Mouse (Mus musculus) natural killer cell, adult 2 months (primary cell): ENCODE measurements around the gene Olfr478.
"Not testable (repeated sequence)": the region's sequence is repeated elsewhere in the genome, so short reads cannot be mapped to it uniquely, and the experiment has no call there.

Experiments
- DNase-seq, 2 experiments: peaks; one replicate each; pipeline ENCODE4 v3.0.0; 2022; ENCODE audit warnings: low spot score in 2 of 2

Gene Olfr478

DNA sequence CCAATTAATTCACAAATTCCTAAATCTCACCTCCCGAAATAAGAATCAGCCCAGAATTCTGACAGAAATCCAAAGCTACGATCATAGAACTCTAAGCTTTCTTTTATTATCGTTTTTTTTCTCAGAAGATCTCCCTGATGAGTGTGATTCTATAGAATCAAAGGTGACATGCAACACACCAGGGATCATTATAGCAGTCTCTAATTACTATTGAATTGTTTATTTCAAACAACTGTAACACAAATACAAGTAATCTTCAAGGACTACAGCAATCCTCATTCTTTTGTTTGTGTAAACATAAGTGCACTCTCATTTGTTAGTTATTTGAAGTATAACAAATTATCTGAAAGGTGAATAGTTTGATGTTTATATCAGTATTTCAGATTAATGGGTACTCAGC lies at the start of gene Olfr478:
Olfr478 (minus strand) TSS at position 101 of the 400 bp plus-strand sequence.
- no peak for DNase-seq

DNA sequence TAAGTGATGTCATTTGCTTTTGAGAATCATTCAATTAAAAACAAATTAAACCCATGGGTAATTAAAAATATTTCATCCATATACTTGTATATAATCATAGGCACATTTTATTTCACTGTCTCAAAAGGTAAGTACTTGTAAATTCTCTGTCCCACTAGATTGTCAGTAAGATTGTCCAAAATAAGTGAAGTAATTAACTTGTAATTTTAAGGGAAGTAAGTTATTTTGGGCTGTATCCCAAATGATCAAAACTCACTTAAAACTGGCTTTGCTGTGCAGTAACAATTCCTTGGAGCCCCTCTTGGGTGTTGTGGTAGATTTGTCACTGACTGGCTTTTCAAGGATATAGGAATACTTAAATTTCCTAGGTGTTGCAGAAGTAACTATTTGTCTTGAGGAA lies 45.8 kb upstream of the Olfr478 start, which contains the start of gene Olfr481:
Olfr481 (plus strand) TSS at position 301 of the 400 bp plus-strand sequence.
- no peak for DNase-seq

DNA sequence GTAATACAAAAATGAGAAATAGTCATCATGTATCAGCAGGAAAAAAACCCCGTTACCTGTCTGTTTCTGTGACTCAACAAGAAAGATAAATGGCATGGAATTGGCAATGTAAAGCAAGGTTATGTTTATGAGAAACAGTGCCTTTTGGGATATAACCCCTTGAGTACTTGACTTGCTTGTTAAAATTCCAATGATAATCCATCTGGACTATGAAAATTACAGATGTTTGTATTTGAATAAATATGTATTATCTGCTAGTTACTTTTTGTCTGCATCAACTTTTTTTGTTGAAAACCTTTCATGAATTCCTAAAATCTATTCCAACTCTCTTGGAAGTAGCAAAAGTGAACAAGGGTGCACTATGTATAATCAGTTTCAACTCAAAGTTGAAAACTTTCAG lies 33.5 kb upstream of the Olfr478 start, which contains the start of gene Olfr480:
Olfr480 (minus strand) TSS at position 101 of the 400 bp plus-strand sequence.
- DNase-seq, result no peak

DNA sequence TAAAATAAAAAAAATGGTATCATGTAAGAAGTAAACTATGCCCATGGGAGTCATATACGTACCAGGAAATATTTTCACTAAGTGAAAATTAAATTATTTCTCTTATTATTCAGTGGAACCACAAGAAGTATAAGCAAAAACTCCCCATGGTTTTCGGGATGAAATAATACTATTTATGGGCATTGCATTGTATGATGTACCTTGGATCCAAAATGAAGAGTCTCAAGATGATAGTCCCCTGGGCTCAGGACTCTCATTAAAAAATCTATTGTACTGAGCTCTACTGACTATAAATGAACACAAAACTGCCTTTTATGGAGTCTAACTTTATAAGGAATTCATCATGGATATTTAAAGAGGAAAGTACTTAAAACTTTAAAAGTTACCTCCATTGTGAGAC lies 16.6 kb upstream of the Olfr478 start, which contains the start of gene Olfr479:
Olfr479 (plus strand) TSS at position 301 of the 400 bp plus-strand sequence.
- DNase-seq, result no peak

DNA sequence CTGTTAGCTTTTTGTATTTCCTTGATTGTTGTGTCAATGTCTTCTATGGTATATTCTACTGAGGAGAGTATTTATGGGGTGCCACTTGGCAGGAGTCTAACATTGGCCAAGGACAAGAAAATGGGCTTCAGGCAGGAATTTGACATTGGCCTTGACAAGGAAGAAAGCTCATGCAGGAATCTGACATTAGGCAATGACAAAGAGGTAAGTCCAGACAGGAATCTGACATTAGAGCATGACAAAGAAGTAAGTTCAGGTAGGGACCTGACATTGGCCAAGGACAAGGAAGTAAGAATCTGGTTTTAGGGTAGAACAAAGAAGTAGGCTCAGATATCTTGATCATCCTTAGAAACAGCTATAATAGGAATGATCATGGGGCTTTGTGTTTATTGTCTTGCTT lies 19.5 kb downstream of the Olfr478 start:
- DNase-seq, result not testable (repeated sequence)

DNA sequence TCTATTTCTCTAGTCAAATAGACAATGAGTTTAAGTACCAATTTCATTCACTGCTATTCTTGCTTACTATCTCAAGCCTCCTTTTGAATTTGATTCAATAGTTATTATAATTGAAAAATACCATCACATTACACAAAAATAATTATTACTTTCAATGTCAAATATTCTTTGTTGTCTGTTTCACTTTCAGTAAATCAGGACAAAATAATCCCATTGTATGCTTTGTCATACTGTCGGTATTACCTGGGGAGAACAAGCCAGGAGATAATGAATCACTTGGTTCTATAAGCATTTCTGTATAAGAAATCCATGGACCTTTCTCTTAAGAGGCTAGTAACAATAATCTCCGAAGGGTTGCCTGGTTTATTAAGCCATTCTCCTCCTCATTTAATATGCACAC lies 47.4 kb downstream of the Olfr478 start, which contains the start of gene Olfr477:
Olfr477 (plus strand) TSS at position 301 of the 400 bp plus-strand sequence.
- DNase-seq, result no peak
